Mouse (Mus musculus) kidney, adult 10 weeks (tissue): ENCODE data around the gene Olfr1016. TPM values are rescaled to one million over a fixed set of nuclear protein-coding genes. Genes with fewer than 3 reads are reported as not detected.

Experiments
- polyA plus RNA-seq: library from polyadenylated mRNA; stranded (reverse); fragments of 350-450 nt; fragmentation: Illumina TruSeq; extraction: RNeasy Lipid Tissue Mini Kit (QIAGEN cat#74804); gene quantifications from one replicate; pipeline ENCODE4 v1.2.3, GENCODE M21; 2014; ENCODE audit warnings: low read depth, low replicate concordance

Gene Olfr1016
- polyA plus RNA-seq, result not detected

GRCm38 (mm10) chr2:85802444-85802843 lies at the start of gene Olfr1016:
TSS of gene Olfr1016 (minus strand) at chr2:85802544.

GRCm38 (mm10) chr2:85846730-85847129 lies 44.4 kb upstream of the Olfr1016 start, which contains the start of gene Olfr1020:
TSS of gene Olfr1020 (plus strand) at chr2:85847030.

GRCm38 (mm10) chr2:85845383-85845782 lies 43.0 kb upstream of the Olfr1016 start, which contains the start of gene Olfr1019:
TSS of gene Olfr1019 (minus strand) at chr2:85845483.

DNA sequence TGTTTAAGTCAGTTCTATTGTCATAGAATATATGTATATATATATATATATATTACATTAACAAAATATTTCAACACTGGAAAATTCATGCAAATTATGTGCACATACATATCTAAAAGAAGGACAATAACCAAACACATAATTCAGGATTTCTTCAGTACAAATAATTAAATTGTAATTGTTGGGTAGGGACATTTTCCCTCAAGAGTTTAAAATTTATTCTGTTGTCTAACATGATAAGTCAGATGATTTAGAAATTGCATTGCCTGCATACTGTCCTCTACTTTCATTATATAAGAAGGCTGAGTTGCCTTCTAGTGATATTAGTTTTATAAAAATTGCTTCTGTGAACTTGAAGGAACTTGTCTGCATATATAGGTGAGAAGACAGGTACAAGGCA lies 15.8 kb upstream of the Olfr1016 start, which contains the start of gene Olfr1018:
Gene Olfr1018, plus strand, starts transcription at position 301 of the 400 bp plus-strand sequence.

GRCm38 (mm10) chr2:85781717-85782116 lies 20.6 kb downstream of the Olfr1016 start, which contains the start of gene Olfr1015:
TSS of gene Olfr1015 (plus strand) at chr2:85782017.

DNA sequence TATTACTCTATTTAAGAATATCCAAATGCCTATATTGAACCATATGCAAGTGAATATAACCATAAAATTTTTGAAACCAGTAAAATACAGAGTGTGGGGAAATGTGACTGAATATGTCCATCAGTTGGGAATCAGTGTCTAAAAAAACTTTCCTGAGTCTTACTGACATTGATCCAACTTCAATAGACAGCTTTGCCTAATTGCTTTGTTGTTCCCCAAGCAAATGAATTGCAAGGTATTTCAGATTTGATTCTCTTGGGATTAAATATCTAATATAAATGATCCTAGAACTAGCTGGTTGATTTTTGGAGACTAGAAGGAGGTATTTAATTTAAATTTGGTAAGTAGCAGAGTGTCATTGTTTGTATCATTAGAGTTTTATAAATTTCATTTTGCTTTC lies 29.9 kb downstream of the Olfr1016 start, which contains the start of gene Olfr1014:
Gene Olfr1014, plus strand, starts transcription at position 301 of the 400 bp plus-strand sequence.

GRCm38 (mm10) chr2:85766798-85767197 lies 35.5 kb downstream of the Olfr1016 start, which contains the start of gene Olfr1013:
TSS of gene Olfr1013 (plus strand) at chr2:85767098.

GRCm38 (mm10) chr2:85762666-85763065 lies 39.7 kb downstream of the Olfr1016 start, which contains the start of gene Olfr1012:
TSS of gene Olfr1012 (minus strand) at chr2:85762766.

Other genes with a start within 250 kb of the Olfr1016 start
- gene Olfr996, start 223.3 kb downstream of the Olfr1016 start, polyA plus RNA-seq, result not detected
- gene Olfr998, start 213.6 kb downstream of the Olfr1016 start, polyA plus RNA-seq, result not detected
- gene Olfr1000, start 190.6 kb downstream of the Olfr1016 start, polyA plus RNA-seq, result not detected
- gene Olfr1002, start 151.8 kb downstream of the Olfr1016 start, polyA plus RNA-seq, result not detected
- gene Olfr154, start 138.1 kb downstream of the Olfr1016 start, polyA plus RNA-seq, result not detected
- not detected for gene Olfr1006, start 123.8 kb downstream of the Olfr1016 start, polyA plus RNA-seq
- not detected for gene Olfr1008, start 113.1 kb downstream of the Olfr1016 start, polyA plus RNA-seq
- gene Olfr1009, start 87.1 kb downstream of the Olfr1016 start, polyA plus RNA-seq, result not detected
- not detected for gene Olfr1012, start 39.8 kb downstream of the Olfr1016 start, polyA plus RNA-seq
- gene Olfr1013, start 35.4 kb downstream of the Olfr1016 start, polyA plus RNA-seq, result not detected
- not detected for gene Olfr1014, start 29.8 kb downstream of the Olfr1016 start, polyA plus RNA-seq
- gene Olfr1015, start 20.5 kb downstream of the Olfr1016 start, polyA plus RNA-seq, result not detected
- not detected for gene Olfr1018, start 15.9 kb upstream of the Olfr1016 start, polyA plus RNA-seq
- not detected for gene Olfr1019, start 42.9 kb upstream of the Olfr1016 start, polyA plus RNA-seq
- not detected for gene Olfr1020, start 44.5 kb upstream of the Olfr1016 start, polyA plus RNA-seq
- gene Olfr1022, start 66.0 kb upstream of the Olfr1016 start, polyA plus RNA-seq, result not detected
- gene Olfr1023, start 83.1 kb upstream of the Olfr1016 start, polyA plus RNA-seq, result not detected
- gene Olfr1024, start 102.5 kb upstream of the Olfr1016 start, polyA plus RNA-seq, result not detected
- not detected for gene Olfr1025-ps1, start 112.6 kb upstream of the Olfr1016 start, polyA plus RNA-seq
- gene Olfr1026, start 119.0 kb upstream of the Olfr1016 start, polyA plus RNA-seq, result not detected
- not detected for gene Olfr1028, start 147.9 kb upstream of the Olfr1016 start, polyA plus RNA-seq
- gene Olfr1029, start 171.4 kb upstream of the Olfr1016 start, polyA plus RNA-seq, result not detected
- gene Olfr1030, start 176.7 kb upstream of the Olfr1016 start, polyA plus RNA-seq, result not detected
- not detected for gene Olfr1031, start 187.8 kb upstream of the Olfr1016 start, polyA plus RNA-seq
- not detected for gene Olfr1032, start 203.0 kb upstream of the Olfr1016 start, polyA plus RNA-seq
- gene Olfr1033, start 218.1 kb upstream of the Olfr1016 start, polyA plus RNA-seq, result 4.3 TPM
- gene Olfr1034, start 243.3 kb upstream of the Olfr1016 start, polyA plus RNA-seq, result 0.69 TPM